Mouse (Mus musculus) stomach, embryonic 16.5 days (tissue): Measurements from ENCODE around the gene Scamp3. TPM values are rescaled to one million over a fixed set of nuclear protein-coding genes. Genes with fewer than 3 reads are reported as not detected.

Source experiments
- ATAC-seq: fragments of 200-750 bp; cut with Nextera tagmentation; 2 replicates; pipeline ENCODE4 v1.8.0; 2017; ENCODE audit warnings: moderate number of reproducible peaks, moderate TSS enrichment; ENCODE audit not compliant: insufficient read depth, low FRiP score
- H3K27ac ChIP-seq: fragments of 300-500 bp; sonication (generic); 2 replicates; pipeline ENCODE4 v1.5.1; 2014; ENCODE audit warnings: low read length
- H3K27me3 ChIP-seq: fragments of 300-500 bp; sonication (generic); 2 replicates; pipeline ENCODE4 v1.6.1; 2014; ENCODE audit warnings: low read length, control low read depth, mixed read lengths; ENCODE audit not compliant: control insufficient read depth, insufficient read depth
- H3K36me3 ChIP-seq: fragments of 300-500 bp; sonication (generic); 2 replicates; pipeline ENCODE4 v1.6.1; 2014; ENCODE audit warnings: low read length; ENCODE audit not compliant: control insufficient read depth, insufficient read depth
- H3K4me1 ChIP-seq: fragments of 300-500 bp; sonication (generic); 2 replicates; pipeline ENCODE4 v1.6.1; 2014; ENCODE audit warnings: low read length, control low read depth, mixed read lengths; ENCODE audit not compliant: control insufficient read depth, insufficient read depth
- H3K4me2 ChIP-seq: fragments of 300-500 bp; sonication (generic); 2 replicates; pipeline ENCODE4 v1.6.1; 2014; ENCODE audit warnings: low read depth, low read length, mixed read lengths
- H3K4me3 ChIP-seq: fragments of 300-500 bp; sonication (generic); replicated peaks from 2 replicates; pipeline ENCODE4 v1.5.1; 2014; ENCODE audit warnings: mild to moderate bottlenecking, low read length
- H3K9ac ChIP-seq: fragments of 300-500 bp; sonication (generic); 2 replicates; pipeline ENCODE4 v1.6.1; 2014; ENCODE audit warnings: low read length
- H3K9me3 ChIP-seq: fragments of 300-500 bp; sonication (generic); replicated peaks from 2 replicates; pipeline ENCODE4 v1.6.1; 2016; ENCODE audit warnings: low read length, control low read depth; ENCODE audit not compliant: control insufficient read depth
- WGBS: fragments of 180-500 bp; shearing (Covaris S2); extraction: QIAGEN DNeasy Blood & Tissue Kit; methylation state at CpG from one replicate; pipeline ENCODE4 v1.1.7; 2014; 5-methylcytosine and 5-hydroxymethylcytosine counted together
- polyA plus RNA-seq: library from polyadenylated mRNA; unstranded; fragments of >200 nt; fragmentation: Nextera tagmentation; extraction: Ambion mirVana; gene quantifications from 2 replicates; pipeline ENCODE4 v1.2.1, GENCODE M21; 2015

Scamp3 gene
- 104 and 113 TPM in 2 replicates for polyA plus RNA-seq

GRCm38 (mm10) chr3:89177242-89178106 lies at the start of gene Scamp3:
Scamp3 (plus strand) TSS chr3:89177473.
- peaks cover 13% of the 10 kb centered on the region for H3K4me1 ChIP-seq
- WGBS = under 1% methylated on average over 43 of the region's 43 CpGs
- peak within 1 kb of the TSS; percentile 74 for H3K4me3 ChIP-seq
- peak within 1 kb of the TSS; percentile 86 for H3K9ac ChIP-seq
- ATAC-seq = peak; percentile 94
- H3K27ac ChIP-seq = peak within 1 kb of the TSS; percentile 72
- no peaks in the 10 kb centered on the region for H3K9me3 ChIP-seq
- H3K36me3 ChIP-seq = peaks cover 31% of the 10 kb centered on the region
- H3K27me3 ChIP-seq = no peaks in the 10 kb centered on the region
- peak within 1 kb of the TSS; percentile 85 for H3K4me2 ChIP-seq

GRCm38 (mm10) chr3:89129908-89130307 lies 47.4 kb upstream of the Scamp3 start:
- no peak overlapping the region for H3K4me3 ChIP-seq
- no peaks in the 10 kb centered on the region for H3K9me3 ChIP-seq
- H3K36me3 ChIP-seq = no peaks in the 10 kb centered on the region
- ATAC-seq = no peak
- H3K9ac ChIP-seq = no peak overlapping the region
- H3K27ac ChIP-seq = no peak overlapping the region
- H3K27me3 ChIP-seq = no peaks in the 10 kb centered on the region
- H3K4me2 ChIP-seq = no peak overlapping the region
- 81% methylated on average over 3 of the region's 3 CpGs for WGBS
- peaks cover 10% of the 10 kb centered on the region; the same call in 1 of the 2 replicates for H3K4me1 ChIP-seq

- Histone ChIP-seq H3K36me3 (no peaks in the 10 kb centered on the region), H3K27me3 (no peaks in the 10 kb centered on the region; the same call in 1 of the 2 replicates), H3K27ac (no peak overlapping the region), H3K9me3 (no peaks in the 10 kb centered on the region), H3K4me1 (peaks cover 10% of the 10 kb centered on the region; the same call in 1 of the 2 replicates), H3K4me3 (peak overlapping the region; percentile 40), H3K9ac (peak overlapping the region; percentile 67; the same call in 1 of the 2 replicates), H3K4me2 (peak overlapping the region; percentile 60)
- 36% methylated on average over 4 of the region's 4 CpGs for WGBS
- ATAC-seq = no peak
These were observed 45.5 kb upstream of the Scamp3 start for GRCm38 (mm10) chr3:89131816-89132215.

GRCm38 (mm10) chr3:89132285-89133062 lies 44.8 kb upstream of the Scamp3 start:
- Histone ChIP-seq H3K27me3 (no peaks in the 10 kb centered on the region; the same call in 1 of the 2 replicates), H3K9ac (peak overlapping the region; percentile 67), H3K9me3 (no peaks in the 10 kb centered on the region), H3K4me3 (peak overlapping the region; percentile 40), H3K4me1 (peaks cover 10% of the 10 kb centered on the region; the same call in 1 of the 2 replicates), H3K27ac (no peak overlapping the region), H3K4me2 (peak overlapping the region; percentile 60), H3K36me3 (no peaks in the 10 kb centered on the region)
- ATAC-seq = peak; percentile 57
- 12% methylated on average over 30 of the region's 30 CpGs for WGBS

- Histone ChIP-seq H3K27ac (peak overlapping the region; percentile 14; the same call in 1 of the 2 replicates), H3K36me3 (no peaks in the 10 kb centered on the region), H3K4me2 (peak overlapping the region; percentile 60; the same call in 1 of the 2 replicates), H3K27me3 (no peaks in the 10 kb centered on the region; the same call in 1 of the 2 replicates), H3K4me3 (no peak overlapping the region), H3K9ac (no peak overlapping the region), H3K4me1 (peaks cover 10% of the 10 kb centered on the region; the same call in 1 of the 2 replicates), H3K9me3 (no peaks in the 10 kb centered on the region)
- WGBS = 73% methylated on average over 7 of the region's 7 CpGs
- ATAC-seq = no peak
These were observed 44.2 kb upstream of the Scamp3 start for GRCm38 (mm10) chr3:89133063-89133450.

- Histone ChIP-seq H3K36me3 (no peaks in the 10 kb centered on the region), H3K4me2 (no peak overlapping the region), H3K27ac (0 out of 2 replicates have a peak overlapping the region, but pooled peaks have one; percentile 14), H3K27me3 (no peaks in the 10 kb centered on the region; the same call in 1 of the 2 replicates), H3K9ac (no peak overlapping the region), H3K9me3 (no peaks in the 10 kb centered on the region), H3K4me1 (peaks cover 10% of the 10 kb centered on the region; the same call in 1 of the 2 replicates), H3K4me3 (no peak overlapping the region)
- ATAC-seq = 0 out of 2 replicates have a peak, but pooled peaks have one; percentile 12
- 86% methylated on average over 1 of the region's 1 CpGs for WGBS
These were observed 43.5 kb upstream of the Scamp3 start for GRCm38 (mm10) chr3:89133752-89134151.

- H3K9me3 ChIP-seq = no peaks in the 10 kb centered on the region
- WGBS = 45% methylated on average over 3 of the region's 3 CpGs
- peak within 1 kb of the TSS; percentile 9 for H3K4me3 ChIP-seq
- H3K27ac ChIP-seq = peak within 1 kb of the TSS; percentile 44
- no peak for ATAC-seq
- H3K36me3 ChIP-seq = no peaks in the 10 kb centered on the region
- H3K9ac ChIP-seq = peak within 1 kb of the TSS; percentile 40
- H3K27me3 ChIP-seq = no peaks in the 10 kb centered on the region; the same call in 1 of the 2 replicates
- peaks cover 10% of the 10 kb centered on the region; the same call in 1 of the 2 replicates for H3K4me1 ChIP-seq
- H3K4me2 ChIP-seq = peak within 1 kb of the TSS; percentile 26
These were observed 41.3 kb upstream of the Scamp3 start, which contains the start of gene Pklr for GRCm38 (mm10) chr3:89135958-89136357. Pklr (plus strand) TSS chr3:89136142.

- ATAC-seq = peak; percentile 81; the same call in 1 of the 2 replicates
- peak overlapping the region; percentile 26; the same call in 1 of the 2 replicates for H3K4me2 ChIP-seq
- 33% methylated on average over 9 of the region's 9 CpGs for WGBS
- H3K4me3 ChIP-seq = peak overlapping the region; percentile 9; the same call in 1 of the 2 replicates
- no peaks in the 10 kb centered on the region; the same call in 1 of the 2 replicates for H3K27me3 ChIP-seq
- peaks cover 10% of the 10 kb centered on the region; the same call in 1 of the 2 replicates for H3K4me1 ChIP-seq
- H3K36me3 ChIP-seq = no peaks in the 10 kb centered on the region
- peak overlapping the region; percentile 40; the same call in 1 of the 2 replicates for H3K9ac ChIP-seq
- H3K27ac ChIP-seq = peak overlapping the region; percentile 44; the same call in 1 of the 2 replicates
- no peaks in the 10 kb centered on the region for H3K9me3 ChIP-seq
These were observed 40.9 kb upstream of the Scamp3 start for GRCm38 (mm10) chr3:89136365-89136764.
